In genomic region chr12:84691347-84691746, GRCm38 (mm10) we compare ENCODE assay signal across 32 mouse cellular contexts. TPM values are rescaled to one million over a fixed set of nuclear protein-coding genes. Genes with fewer than 3 reads are reported as not detected.
"Had no signal": no experiment of that assay in that cellular context is flagged by ENCODE, and none has a peak within 500 bp of the region (broad histone marks: within the 10 kb centered on the region; RNA-seq: fewer than 3 reads in every experiment).

No protein-coding gene starts in this region.

- H3K36me3 ChIP-seq: limb, embryonic 10.5 days; limb, embryonic 13.5 days; liver, embryonic 13.5 days; midbrain, embryonic 10.5 days; midbrain, embryonic 13.5 days; neural tube, embryonic 12.5 days; neural tube, embryonic 15.5 days had no signal

- H3K9ac ChIP-seq: limb, embryonic 13.5 days; liver, embryonic 13.5 days; lung, embryonic 14.5 days; midbrain, embryonic 13.5 days; neural tube, embryonic 12.5 days; neural tube, embryonic 15.5 days had no signal

- H3K27ac ChIP-seq: kidney, postnatal 0 days; layer of hippocampus, adult 2 months; limb, embryonic 10.5 days; limb, embryonic 13.5 days; liver, embryonic 13.5 days; macrophage; midbrain, embryonic 10.5 days; midbrain, embryonic 13.5 days; neural tube, embryonic 12.5 days; neural tube, embryonic 15.5 days; stomach, postnatal 0 days had no signal

- ATAC-seq: intestine, postnatal 0 days; lung, postnatal 0 days; midbrain, embryonic 13.5 days; midbrain, embryonic 16.5 days had no signal

- DNase-seq: kidney, adult 2 months; kidney, postnatal 25 days; layer of hippocampus, adult 9-11 months; liver; liver, embryonic 13.5 days; lung, embryonic 14.5 days; right cerebral cortex, adult 18-20 months; right cerebral cortex, postnatal 14 days; right cerebral cortex, postnatal 4 days; spleen, adult 18-20 months had no signal

- H3K4me3 ChIP-seq: layer of hippocampus, adult 2 months; limb, embryonic 10.5 days; limb, embryonic 13.5 days; liver, embryonic 13.5 days; megakaryocyte, embryonic 14.5 days; midbrain, embryonic 10.5 days; midbrain, embryonic 13.5 days; neural tube, embryonic 12.5 days; neural tube, embryonic 15.5 days had no signal

- H3K4me1 ChIP-seq: limb, embryonic 10.5 days; limb, embryonic 13.5 days; liver, embryonic 13.5 days; megakaryocyte, embryonic 14.5 days had no signal

- H3K9me3 ChIP-seq: limb, embryonic 10.5 days; limb, embryonic 13.5 days; liver, embryonic 13.5 days; megakaryocyte, embryonic 14.5 days; midbrain, embryonic 10.5 days; midbrain, embryonic 13.5 days; neural tube, embryonic 12.5 days; neural tube, embryonic 15.5 days had no signal

- H3K27me3 ChIP-seq: neural tube, embryonic 12.5 days had no signal

- H3K4me2 ChIP-seq: limb, embryonic 13.5 days; liver, embryonic 13.5 days; lung, embryonic 14.5 days; midbrain, embryonic 13.5 days; neural tube, embryonic 12.5 days; neural tube, embryonic 15.5 days had no signal

RNA-seq across cellular contexts. Expression of gene Syndig1l, which starts 7.3 kb away (rescaled TPM):
- total RNA-seq: monocyte, adult 5-6 weeks had no signal
- polyA plus RNA-seq: kidney, adult 2 months; kidney, embryonic 14.5 days; kidney, postnatal 0 days; limb, embryonic 10.5 days; limb, embryonic 13.5 days; lung, embryonic 14.5 days; lung, postnatal 0 days; stomach, postnatal 0 days had no signal

RNA-seq across cellular contexts. Expression of gene Vrtn, which starts 50.5 kb away (rescaled TPM):
- total RNA-seq: layer of hippocampus, adult 2 months; layer of hippocampus, postnatal 25 days; left cerebral cortex, adult 18-20 months; monocyte, adult 5-6 weeks had no signal
- polyA plus RNA-seq: intestine, embryonic 14.5 days; intestine, postnatal 0 days; kidney, adult 2 months; kidney, embryonic 14.5 days; kidney, postnatal 0 days; large intestine, adult 2 months; limb, embryonic 10.5 days; liver, embryonic 13.5 days; liver, embryonic 16.5 days; lung, embryonic 14.5 days; lung, postnatal 0 days; macrophage; midbrain, embryonic 10.5 days; midbrain, embryonic 13.5 days; neural tube, embryonic 12.5 days; neural tube, embryonic 15.5 days; stomach, embryonic 14.5 days; stomach, postnatal 0 days had no signal
